Mouse (Mus musculus) left cerebral cortex, postnatal 10 days (tissue): ENCODE results near the gene Olfr142. TPM values are rescaled to one million over a fixed set of nuclear protein-coding genes. Genes with fewer than 3 reads are reported as not detected.
"Not testable (repeated sequence)": the region's sequence is repeated elsewhere in the genome, so short reads cannot be mapped to it uniquely, and the experiment has no call there.

Experiments used
- DNase-seq, 2 experiments: peaks; one replicate each; pipeline ENCODE4 v3.0.0; 2021 to 2022; ENCODE audit warnings: low spot score in 2 of 2, mixed read lengths in 1 of 2; ENCODE audit errors: extremely low spot score in 1 of 2
- intact Hi-C: fragments of 180-260 bp; cut with DNase I; formaldehyde crosslinking; loops from one replicate; pipeline ENCODE4 v1.15.1; 2025
- total RNA-seq, 2 experiments: library from RNA; stranded (reverse); gene quantifications; 2 replicates each; pipeline ENCODE4 v1.2.3; 2021

Gene Olfr142
- not detected for total RNA-seq

GRCm38 (mm10) chr2:90257492-90257891, at the start of gene Olfr142:
Olfr142 (minus strand) TSS chr2:90257592.
- DNase-seq, result no peak
- intact Hi-C loops, result no loop called here

- DNase-seq, result no peak
- intact Hi-C loops, result no loop called here
Measured at GRCm38 (mm10) chr2:90292741-90293140, 35.3 kb upstream of the Olfr142 start, which contains the start of gene Olfr1272. Olfr1272 (minus strand) TSS chr2:90292841.

DNA sequence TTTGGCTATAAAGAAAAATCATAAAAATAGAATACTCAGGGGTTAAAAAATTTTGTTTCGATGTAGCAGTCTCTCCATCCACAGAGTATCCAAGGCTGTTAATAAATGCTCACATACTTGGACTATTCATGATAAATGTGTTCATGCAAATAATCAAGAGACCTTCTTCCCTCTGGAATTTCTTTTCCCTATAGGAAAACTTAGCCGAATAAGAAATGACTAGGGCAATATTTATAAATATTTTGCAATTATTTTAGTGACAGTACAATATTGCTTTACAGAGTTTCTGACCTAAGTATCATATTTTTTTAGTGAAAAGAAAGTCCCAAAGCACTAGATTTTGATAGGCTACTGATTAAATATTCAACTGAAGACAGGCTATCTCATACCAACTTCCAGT, 13.5 kb upstream of the Olfr142 start, which contains the start of gene Olfr1271:
Gene Olfr1271 (minus strand): TSS at position 101 of the 400 bp plus-strand sequence.
- intact Hi-C loops, result no loop called here
- DNase-seq, result no peak

DNA sequence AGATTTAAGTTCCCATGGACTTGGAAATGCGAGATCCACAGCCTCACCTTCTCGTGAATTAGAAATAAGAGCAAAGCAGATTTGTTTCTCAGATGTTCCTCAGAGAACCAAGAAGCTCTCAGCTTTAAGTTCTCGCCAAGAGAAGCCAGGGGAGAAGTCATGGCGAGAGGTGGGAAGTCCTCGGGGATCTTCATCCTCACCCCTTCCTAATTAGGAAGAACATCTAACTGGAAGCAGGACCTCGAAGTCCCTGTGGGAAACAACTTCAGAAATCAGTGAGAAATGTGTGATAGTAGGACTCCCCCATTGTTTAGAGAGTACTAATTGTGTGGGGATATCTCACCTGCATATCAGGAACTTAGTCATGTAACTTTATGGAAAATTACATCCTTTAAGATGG, 33.0 kb downstream of the Olfr142 start, which contains the start of gene Olfr1506:
Gene Olfr1506 (minus strand): TSS at position 101 of the 400 bp plus-strand sequence.
- intact Hi-C loops, DNase-seq: not testable (repeated sequence)

Other genes starting within 250 kb of the Olfr142 start
- gene Olfr1263, start 245.5 kb downstream of the Olfr142 start, total RNA-seq, result not detected
- gene Olfr1264, start 232.0 kb downstream of the Olfr142 start, total RNA-seq, result not detected
- gene Olfr1265, start 222.3 kb downstream of the Olfr142 start, total RNA-seq, result under 1 TPM in 1 of 2 experiments, not detected in 1; 0.08 TPM
- gene Olfr140, start 194.0 kb downstream of the Olfr142 start, total RNA-seq, result not detected
- not detected for gene Olfr1269, start 136.2 kb downstream of the Olfr142 start, total RNA-seq
- not detected for gene Olfr32, start 115.3 kb downstream of the Olfr142 start, total RNA-seq
- not detected for gene Olfr1270, start 104.5 kb downstream of the Olfr142 start, total RNA-seq
- under 1 TPM in 1 of 2 experiments, not detected in 1; 0.17 TPM for gene Olfr1506, start 33.1 kb downstream of the Olfr142 start, total RNA-seq
- not detected for gene Olfr1271, start 13.4 kb upstream of the Olfr142 start, total RNA-seq
- not detected for gene Olfr1272, start 35.2 kb upstream of the Olfr142 start, total RNA-seq
- not detected for gene Gm13769, start 64.6 kb upstream of the Olfr142 start, total RNA-seq
- not detected for gene Olfr1274-ps, start 141.1 kb upstream of the Olfr142 start, total RNA-seq